Mouse (Mus musculus): ENCODE results near the gene Sun2.

Gene Sun2

GRCm38 (mm10) chr15:79725190-79725789 lies 17.0 kb downstream of the Sun2 start:
- DNase-seq (ENCODE audit: low spot score): no peak

GRCm38 (mm10) chr15:79723439-79723838 lies 18.9 kb downstream of the Sun2 start:
- DNase-seq (ENCODE audit: low spot score): peak; percentile 62

- DNase-seq (ENCODE audit: low spot score): no peak
Measured at GRCm38 (mm10) chr15:79720796-79721195, 21.5 kb downstream of the Sun2 start.

GRCm38 (mm10) chr15:79720267-79720666 lies 22.1 kb downstream of the Sun2 start:
- no peak for DNase-seq (ENCODE audit: low spot score)

- no peak for DNase-seq (ENCODE audit: low spot score)
Measured at GRCm38 (mm10) chr15:79716710-79717109, 25.6 kb downstream of the Sun2 start.

GRCm38 (mm10) chr15:79715646-79716045 lies 26.7 kb downstream of the Sun2 start:
- no peak for DNase-seq (ENCODE audit: low spot score)

- DNase-seq (ENCODE audit: low spot score): no peak
Measured at GRCm38 (mm10) chr15:79708229-79708822, 34.0 kb downstream of the Sun2 start.

GRCm38 (mm10) chr15:79706603-79707214 lies 35.6 kb downstream of the Sun2 start:
- no peak for DNase-seq (ENCODE audit: low spot score)

GRCm38 (mm10) chr15:79697558-79698187 lies 44.7 kb downstream of the Sun2 start:
- no peak for DNase-seq (ENCODE audit: low spot score)

GRCm38 (mm10) chr15:79697011-79697410 lies 45.3 kb downstream of the Sun2 start:
- no peak for DNase-seq (ENCODE audit: low spot score)

GRCm38 (mm10) chr15:79696508-79696907 lies 45.8 kb downstream of the Sun2 start:
- DNase-seq (ENCODE audit: low spot score): no peak

GRCm38 (mm10) chr15:79695516-79695915 lies 46.8 kb downstream of the Sun2 start:
- no peak for DNase-seq (ENCODE audit: low spot score)

- DNase-seq (ENCODE audit: low spot score): no peak
Measured at GRCm38 (mm10) chr15:79694512-79694911, 47.8 kb downstream of the Sun2 start.

- no peak for DNase-seq (ENCODE audit: low spot score)
Measured at GRCm38 (mm10) chr15:79693740-79694139, 48.6 kb downstream of the Sun2 start.

GRCm38 (mm10) chr15:79692334-79692733 lies 50.0 kb downstream of the Sun2 start:
- DNase-seq (ENCODE audit: low spot score): no peak

- DNase-seq (ENCODE audit: low spot score): peak; percentile 76
Measured at GRCm38 (mm10) chr15:79691023-79691508, 51.3 kb downstream of the Sun2 start.

- DNase-seq (ENCODE audit: low spot score): peak; percentile 96
Measured at GRCm38 (mm10) chr15:79690426-79691022, 51.8 kb downstream of the Sun2 start, which contains the start of gene Gtpbp1. Gene Gtpbp1, plus strand, starts transcription at chr15:79690845.

GRCm38 (mm10) chr15:79689662-79690425 lies 52.5 kb downstream of the Sun2 start:
- DNase-seq (ENCODE audit: low spot score): no peak

- no peak for DNase-seq (ENCODE audit: low spot score)
Measured at GRCm38 (mm10) chr15:79688268-79688956, 53.9 kb downstream of the Sun2 start.

GRCm38 (mm10) chr15:79687646-79688267 lies 54.6 kb downstream of the Sun2 start, which contains the start of gene Josd1:
Gene Josd1, minus strand, starts transcription at chr15:79687919.
- peak; percentile 97 for DNase-seq (ENCODE audit: low spot score)
